Comparison of ENCODE assay signal across 10 mouse cellular contexts in genomic region chr7:110635929-110636328, GRCm38 (mm10).
"Had no signal": no experiment of that assay in that cellular context is flagged by ENCODE, and none has a peak within 500 bp of the region (broad histone marks: within the 10 kb centered on the region; RNA-seq: fewer than 3 reads in every experiment).

No protein-coding gene starts in this region.

- DNase-seq: gastrocnemius, adult 2 months; gastrocnemius, postnatal 10 days; gastrocnemius, postnatal 25 days; heart, adult 18-20 months; heart, postnatal 10 days; heart, postnatal 4 days; layer of hippocampus, adult 9-11 months; layer of hippocampus, postnatal 36 days; left cerebral cortex, postnatal 4 days; lung, adult 18-20 months had no signal
